In genomic region chr15:80082661-80083275, GRCm38 (mm10) we compare ENCODE assay signal across 8 mouse cellular contexts. TPM values are rescaled to one million over a fixed set of nuclear protein-coding genes. Genes with fewer than 3 reads are reported as not detected.
DNase-seq lines count a peak whose midpoint lies in the region; ATAC-seq and TF ChIP-seq lines count a peak whose summit lies in the region.

No protein-coding gene starts in this region.

- no peaks in the 10 kb centered on the region for H3K27me3 ChIP-seq in heart, embryonic 14.5 days (ENCODE audit: control insufficient read depth, insufficient read depth, low read length)
- H3K27me3 ChIP-seq in forebrain, embryonic 11.5 days (ENCODE audit: control insufficient read depth, insufficient read depth, low read length): no peaks in the 10 kb centered on the region
- H3K27me3 ChIP-seq in liver, embryonic 15.5 days: no peaks in the 10 kb centered on the region

- no peak for ATAC-seq in heart, embryonic 14.5 days (ENCODE audit: insufficient number of reproducible peaks, insufficient read depth, low FRiP score, low read depth)
- ATAC-seq in forebrain, embryonic 11.5 days (replicated peaks; ENCODE audit: low FRiP score): no peak; the same call in 1 of the 2 replicates
- ATAC-seq in liver, embryonic 15.5 days (ENCODE audit: insufficient read depth): no peak

- peak overlapping the region; percentile 69 to 81 for H3K27ac ChIP-seq in heart, embryonic 14.5 days (replicated peaks in 1 of 2; ENCODE audit: control insufficient read depth in 1 of 2, insufficient read depth in 1 of 2, low read depth in 2 of 2, low read length in 2 of 2)
- peak overlapping the region; percentile 98 for H3K27ac ChIP-seq in ES-E14 (ENCODE audit: insufficient read depth, low read depth, low read length, poor library complexity, severe bottlenecking)
- peak overlapping the region; percentile 79 for H3K27ac ChIP-seq in forebrain, embryonic 11.5 days (ENCODE audit: low read depth, low read length)
- H3K27ac ChIP-seq in liver, embryonic 15.5 days (replicated peaks): peak overlapping the region; percentile 96

- in situ Hi-C loops in ES-E14 (cut with MboI; ENCODE audit: low sequenced_read_pairs in 2 of 2, unreplicated experiment in 2 of 2): no loop called here

- intact Hi-C loops in heart, postnatal 14 days (cut with DNase I): loop anchor here (5.0 kb wide), 1 partner anchor 250 kb away; the partner anchor contains the start of genes Cbx6 and Npcd

- peak overlapping the region; percentile 88 for H3K4me2 ChIP-seq in heart, embryonic 14.5 days (ENCODE audit: low read length)
- H3K4me2 ChIP-seq in forebrain, embryonic 11.5 days (ENCODE audit: low read depth, low read length, severe bottlenecking): peak overlapping the region; percentile 86
- peak overlapping the region; percentile 87 for H3K4me2 ChIP-seq in liver, embryonic 15.5 days

- H3K4me3 ChIP-seq in heart, embryonic 14.5 days (ENCODE audit: control insufficient read depth in 1 of 2, insufficient read depth in 1 of 2, low read depth in 1 of 2, low read length in 2 of 2): peak overlapping the region; percentile 60 to 66
- peak overlapping the region; percentile 78 to 90 for H3K4me3 ChIP-seq in ES-E14 (ENCODE audit: insufficient read depth in 1 of 2, low read depth in 1 of 2, low read length in 2 of 2, poor library complexity in 1 of 2, severe bottlenecking in 1 of 2)
- H3K4me3 ChIP-seq in forebrain, embryonic 11.5 days (ENCODE audit: low read depth, low read length): peak overlapping the region; percentile 77
- peak overlapping the region; percentile 83 for H3K4me3 ChIP-seq in liver, embryonic 15.5 days (replicated peaks)

- peak overlapping the region; percentile 90 for H3K9ac ChIP-seq in heart, embryonic 14.5 days (ENCODE audit: low read length)
- H3K9ac ChIP-seq in ES-E14 (ENCODE audit: insufficient read depth, low read depth, low read length, poor library complexity, severe bottlenecking): peak overlapping the region; percentile 97
- H3K9ac ChIP-seq in forebrain, embryonic 11.5 days (ENCODE audit: low read length): peak overlapping the region; percentile 97
- peak overlapping the region; percentile 85 for H3K9ac ChIP-seq in liver, embryonic 15.5 days

- H3K36me3 ChIP-seq in heart, embryonic 14.5 days (ENCODE audit: control insufficient read depth, insufficient read depth, low read length): peaks cover 45% of the 10 kb centered on the region
- peaks cover 52% of the 10 kb centered on the region for H3K36me3 ChIP-seq in ES-E14 (ENCODE audit: control insufficient read depth, insufficient read depth, low read length, poor library complexity, severe bottlenecking)
- peaks cover 22% of the 10 kb centered on the region for H3K36me3 ChIP-seq in forebrain, embryonic 11.5 days (ENCODE audit: control insufficient read depth, insufficient read depth, low read length)
- H3K36me3 ChIP-seq in liver, embryonic 15.5 days (replicated peaks): peaks cover 45% of the 10 kb centered on the region

- H3K9me3 ChIP-seq in heart, embryonic 14.5 days (ENCODE audit: control insufficient read depth, low read length): no peaks in the 10 kb centered on the region
- H3K9me3 ChIP-seq in ES-E14 (ENCODE audit: control insufficient read depth, insufficient read depth, low read depth, low read length): no peaks in the 10 kb centered on the region
- H3K9me3 ChIP-seq in forebrain, embryonic 11.5 days (ENCODE audit: control insufficient read depth, low read length): no peaks in the 10 kb centered on the region
- no peaks in the 10 kb centered on the region for H3K9me3 ChIP-seq in liver, embryonic 15.5 days (replicated peaks)

- peaks cover 4 to 36% of the 10 kb centered on the region in 2 experiments for H3K4me1 ChIP-seq in heart, embryonic 14.5 days (ENCODE audit: control insufficient read depth in 2 of 2, insufficient read depth in 2 of 2, low read length in 2 of 2)
- H3K4me1 ChIP-seq in ES-E14 (ENCODE audit: control insufficient read depth in 2 of 2, insufficient read depth in 2 of 2, low read length in 2 of 2, poor library complexity in 1 of 2): no peaks in the 10 kb centered on the region
- H3K4me1 ChIP-seq in forebrain, embryonic 11.5 days (replicated peaks; ENCODE audit: control insufficient read depth, insufficient read depth, low read length): peaks cover 13% of the 10 kb centered on the region
- peaks cover 69% of the 10 kb centered on the region for H3K4me1 ChIP-seq in liver, embryonic 15.5 days (replicated peaks)

- under 1% methylated on average over 21 of the region's 21 CpGs for WGBS in heart, embryonic 14.5 days
- 1% methylated on average over 21 of the region's 21 CpGs for WGBS in forebrain, embryonic 11.5 days
- 0% methylated on average over 21 of the region's 21 CpGs for WGBS in liver, embryonic 15.5 days (ENCODE audit: insufficient replicate concordance)

- no peak for DNase-seq in heart, postnatal 14 days
- no peak for DNase-seq in ES-E14 (ENCODE audit: low read depth, low spot score)
- no peak for DNase-seq in forebrain, embryonic 11.5 days (ENCODE audit: low spot score)
- DNase-seq in left cerebral cortex, adult 8-10 months (ENCODE audit: low spot score in 2 of 2): no peak
- no peak for DNase-seq in spleen, postnatal 14 days (ENCODE audit: low spot score in 2 of 2)
- DNase-seq in right cerebral cortex, postnatal 36 days (ENCODE audit: low spot score in 2 of 2): no peak

TF ChIP-seq in ES-E14, 5 proteins besides CTCF, POLR2A, EP300 and RAD21:
- no peak for TF ChIP-seq MAFK (IDR thresholded peaks at IDR 0.05; ENCODE audit: insufficient read depth, low read depth, low read length)
- TF ChIP-seq ZC3H11A (IDR thresholded peaks at IDR 0.05; ENCODE audit: borderline replicate concordance, low read depth, low read length): no peak

RNA-seq across cellular contexts. Expression of gene Syngr1, which starts 8.4 kb away (rescaled TPM):
- polyA plus RNA-seq in heart, embryonic 14.5 days (2014; fragmentation: Nextera tagmentation; extraction: Ambion mirVana): 40.7 and 44.5 TPM in 2 replicates
- 10 to 100 TPM; 77.8 to 79.6 TPM for total RNA-seq in heart, postnatal 14 days (2021)
- 78.8 and 105 TPM in 2 replicates for total RNA-seq in ES-E14 (2012; rRNA removed)
- polyA plus RNA-seq in forebrain, embryonic 11.5 days (2014; fragmentation: Nextera tagmentation; extraction: Ambion mirVana): 11.3 and 13.6 TPM in 2 replicates
- 12.7 and 13.0 TPM in 2 replicates for polyA plus RNA-seq in liver, embryonic 15.5 days (2015; fragmentation: Nextera tagmentation; extraction: Ambion mirVana)
- total RNA-seq in left cerebral cortex, adult 8-10 months (2022): 100 to 1,000 TPM; 430 to 460 (median 440) TPM

RNA-seq across cellular contexts. Expression of gene Rpl3, which starts 8.9 kb away (rescaled TPM):
- polyA plus RNA-seq in heart, embryonic 14.5 days (2014; fragmentation: Nextera tagmentation; extraction: Ambion mirVana): 763 and 822 TPM in 2 replicates
- 100 to 1,000 TPM; 278 to 293 TPM for total RNA-seq in heart, postnatal 14 days (2021)
- 1,661 and 1,803 TPM in 2 replicates for total RNA-seq in ES-E14 (2012; rRNA removed)
- 1,023 and 1,042 TPM in 2 replicates for polyA plus RNA-seq in forebrain, embryonic 11.5 days (2014; fragmentation: Nextera tagmentation; extraction: Ambion mirVana)
- 539 and 552 TPM in 2 replicates for polyA plus RNA-seq in liver, embryonic 15.5 days (2015; fragmentation: Nextera tagmentation; extraction: Ambion mirVana)
- 100 to 1,000 TPM; 506 to 560 (median 527) TPM for total RNA-seq in left cerebral cortex, adult 8-10 months (2022)

RNA-seq across cellular contexts. Expression of gene Tab1, which starts 50.2 kb away (rescaled TPM):
- polyA plus RNA-seq in heart, embryonic 14.5 days (2014; fragmentation: Nextera tagmentation; extraction: Ambion mirVana): 28.0 and 30.0 TPM in 2 replicates
- 10 to 100 TPM; 27.8 to 32.4 TPM for total RNA-seq in heart, postnatal 14 days (2021)
- 16.6 and 24.3 TPM in 2 replicates for total RNA-seq in ES-E14 (2012; rRNA removed)
- polyA plus RNA-seq in forebrain, embryonic 11.5 days (2014; fragmentation: Nextera tagmentation; extraction: Ambion mirVana): 36.7 and 40.0 TPM in 2 replicates
- polyA plus RNA-seq in liver, embryonic 15.5 days (2015; fragmentation: Nextera tagmentation; extraction: Ambion mirVana): 11.0 and 12.7 TPM in 2 replicates
- total RNA-seq in left cerebral cortex, adult 8-10 months (2022): 10 to 100 TPM; 24.4 to 30.0 (median 26.9) TPM
